Mouse (Mus musculus): ENCODE data around the gene Nipbl.

DNA sequence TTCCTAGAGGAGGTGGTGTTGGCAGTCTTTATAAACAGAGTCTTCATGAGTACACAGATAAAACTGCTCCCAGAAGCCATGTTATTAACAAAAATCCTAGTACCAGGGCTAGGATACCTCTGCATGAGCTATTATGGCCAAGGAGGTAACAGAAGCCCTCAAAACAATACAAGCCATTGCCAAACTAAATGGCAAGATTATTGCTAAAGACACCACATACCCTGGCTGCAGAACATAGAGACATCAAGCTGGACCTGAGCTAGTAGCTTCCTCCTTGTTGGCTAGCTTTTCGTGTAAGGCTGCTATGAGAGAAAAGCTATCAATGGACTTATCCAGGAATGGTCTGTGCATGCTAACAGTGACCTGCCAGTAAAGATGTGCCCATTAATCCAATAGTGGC, 32.4 kb downstream of the Nipbl start:
- TF ChIP-seq CTCF (IDR thresholded peaks at IDR 0.05; ENCODE audit: low read depth) (no peak), EP300 (IDR thresholded peaks at IDR 0.05; ENCODE audit: low read depth) (no peak)
